Mouse (Mus musculus): ENCODE data around the gene Nacc1.
A peak's percentile ranks its signal among the peaks of the same experiment; 100 is the strongest.

The Nacc1 gene

GRCm38 (mm10) chr8:84714161-84714560 is 26.5 kb upstream of the Nacc1 start:
- no peak for DNase-seq (ENCODE audit: low spot score)

- DNase-seq (ENCODE audit: low spot score) = no peak
Observed at GRCm38 (mm10) chr8:84713381-84713780, 25.7 kb upstream of the Nacc1 start.

GRCm38 (mm10) chr8:84712759-84713120 is 25.1 kb upstream of the Nacc1 start:
- DNase-seq (ENCODE audit: low spot score) = peak; percentile 39

- DNase-seq (ENCODE audit: low spot score) = peak; percentile 42
Observed at GRCm38 (mm10) chr8:84711933-84712758, 24.5 kb upstream of the Nacc1 start.

GRCm38 (mm10) chr8:84711312-84711711 is 23.6 kb upstream of the Nacc1 start:
- DNase-seq (ENCODE audit: low spot score) = no peak

GRCm38 (mm10) chr8:84709931-84710330 is 22.3 kb upstream of the Nacc1 start:
- no peak for DNase-seq (ENCODE audit: low spot score)

- DNase-seq (ENCODE audit: low spot score) = peak; percentile 84
Observed at GRCm38 (mm10) chr8:84708774-84709475, 21.3 kb upstream of the Nacc1 start.

- DNase-seq (ENCODE audit: low spot score) = peak; percentile 53
Observed at GRCm38 (mm10) chr8:84708071-84708541, 20.4 kb upstream of the Nacc1 start.

- DNase-seq (ENCODE audit: low spot score) = peak; percentile 51
Observed at GRCm38 (mm10) chr8:84707267-84707883, 19.7 kb upstream of the Nacc1 start.

- DNase-seq (ENCODE audit: low spot score) = no peak
Observed at GRCm38 (mm10) chr8:84706610-84707266, 19.1 kb upstream of the Nacc1 start.

GRCm38 (mm10) chr8:84705960-84706359 is 18.3 kb upstream of the Nacc1 start:
- DNase-seq (ENCODE audit: low spot score) = no peak

- DNase-seq (ENCODE audit: low spot score) = peak; percentile 37
Observed at GRCm38 (mm10) chr8:84704867-84705831, 17.5 kb upstream of the Nacc1 start.

GRCm38 (mm10) chr8:84704356-84704755 is 16.7 kb upstream of the Nacc1 start:
- DNase-seq (ENCODE audit: low spot score) = peak; percentile 77

- DNase-seq (ENCODE audit: low spot score) = no peak
Observed at GRCm38 (mm10) chr8:84703466-84704249, 16.0 kb upstream of the Nacc1 start.

GRCm38 (mm10) chr8:84702963-84703465 is 15.4 kb upstream of the Nacc1 start:
- DNase-seq (ENCODE audit: low spot score) = no peak

- DNase-seq (ENCODE audit: low spot score) = no peak
Observed at GRCm38 (mm10) chr8:84702561-84702960, 14.9 kb upstream of the Nacc1 start.

- DNase-seq (ENCODE audit: low spot score) = no peak
Observed at GRCm38 (mm10) chr8:84700941-84701911, 13.6 kb upstream of the Nacc1 start, which contains the start of gene Lyl1. Gene Lyl1 (plus strand): TSS chr8:84701457.

- no peak for DNase-seq (ENCODE audit: low spot score)
Observed at GRCm38 (mm10) chr8:84700526-84700925, 12.9 kb upstream of the Nacc1 start.

GRCm38 (mm10) chr8:84699861-84700322 is 12.2 kb upstream of the Nacc1 start:
- peak; percentile 53 for DNase-seq (ENCODE audit: low spot score)
